Comparison of ENCODE assay signal across 9 mouse cellular contexts in genomic region chr2:134787336-134788095, GRCm38 (mm10). TPM values are rescaled to one million over a fixed set of nuclear protein-coding genes. Genes with fewer than 3 reads are reported as not detected.
DNase-seq lines count a peak whose midpoint lies in the region; ATAC-seq and TF ChIP-seq lines count a peak whose summit lies in the region.
"Had no signal": no experiment of that assay in that cellular context is flagged by ENCODE, and none has a peak within 500 bp of the region (broad histone marks: within the 10 kb centered on the region; RNA-seq: fewer than 3 reads in every experiment).

No protein-coding gene starts in this region.

- no peaks in the 10 kb centered on the region for H3K36me3 ChIP-seq in forebrain, embryonic 15.5 days
- H3K36me3 ChIP-seq in limb, embryonic 10.5 days, result no peaks in the 10 kb centered on the region
- no peaks in the 10 kb centered on the region for H3K36me3 ChIP-seq in neural tube, embryonic 15.5 days

- H3K4me2 ChIP-seq in forebrain, embryonic 15.5 days (replicated peaks), result peak overlapping the region; percentile 86
- H3K4me2 ChIP-seq in neural tube, embryonic 15.5 days, result peak overlapping the region; percentile 90

- H3K9ac ChIP-seq in forebrain, embryonic 15.5 days (replicated peaks), result peak overlapping the region; percentile 76
- peak overlapping the region; percentile 86 for H3K9ac ChIP-seq in neural tube, embryonic 15.5 days (replicated peaks)

- H3K9me3 ChIP-seq in forebrain, embryonic 15.5 days, result no peaks in the 10 kb centered on the region
- H3K9me3 ChIP-seq in limb, embryonic 10.5 days (replicated peaks), result no peaks in the 10 kb centered on the region
- no peaks in the 10 kb centered on the region for H3K9me3 ChIP-seq in neural tube, embryonic 15.5 days (replicated peaks)

- TF ChIP-seq CTCF in layer of hippocampus, adult 2 months (conservative IDR thresholded peaks at IDR 0.05), result no peak

- peaks cover 16% of the 10 kb centered on the region for H3K4me1 ChIP-seq in forebrain, embryonic 15.5 days
- peaks cover 32% of the 10 kb centered on the region for H3K4me1 ChIP-seq in limb, embryonic 10.5 days
- peaks cover 9% of the 10 kb centered on the region for H3K4me1 ChIP-seq in neural tube, embryonic 15.5 days

- DNase-seq in layer of hippocampus, adult 2 months (ENCODE audit: low spot score in 2 of 2), result no peak
- DNase-seq in layer of hippocampus, adult 11-12 months (ENCODE audit: low spot score), result no peak
- DNase-seq in limb, embryonic 10.5 days (ENCODE audit: low spot score), result no peak
- DNase-seq in left cerebral cortex, postnatal 36 days (ENCODE audit: low spot score in 2 of 2), result no peak
- no peak for DNase-seq in urinary bladder, postnatal 14 days (ENCODE audit: low spot score)

- no peak for ATAC-seq in forebrain, embryonic 15.5 days (replicated peaks)
- no peak for ATAC-seq in neural tube, embryonic 15.5 days (ENCODE audit: low FRiP score)
- no peak for ATAC-seq in granulocyte monocyte progenitor cell, adult 5-6 weeks (replicated peaks; ENCODE audit: poor library complexity, severe bottlenecking)
- ATAC-seq: Patski had no signal

- peak overlapping the region; percentile 99 for H3K4me3 ChIP-seq in layer of hippocampus, adult 2 months
- H3K4me3 ChIP-seq in forebrain, embryonic 15.5 days, result peak overlapping the region; percentile 69
- H3K4me3 ChIP-seq in limb, embryonic 10.5 days, result peak overlapping the region; percentile 72
- peak overlapping the region; percentile 85 for H3K4me3 ChIP-seq in neural tube, embryonic 15.5 days (replicated peaks)

- peak overlapping the region; percentile 99 for H3K27ac ChIP-seq in layer of hippocampus, adult 2 months
- H3K27ac ChIP-seq in forebrain, embryonic 15.5 days (replicated peaks), result 0 out of 2 replicates have a peak overlapping the region, but pooled peaks have one; percentile 11
- no peak overlapping the region for H3K27ac ChIP-seq in limb, embryonic 10.5 days
- peak overlapping the region; percentile 89 for H3K27ac ChIP-seq in neural tube, embryonic 15.5 days (replicated peaks)

- intact Hi-C loops in left cerebral cortex, postnatal 36 days (cut with DNase I), result loop anchor here (2.0 to 5.0 kb wide), 4 partner anchors 60 to 537 kb away; no protein-coding TSS in a partner anchor

- no peaks in the 10 kb centered on the region for H3K27me3 ChIP-seq in forebrain, embryonic 15.5 days
- peaks cover 35% of the 10 kb centered on the region for H3K27me3 ChIP-seq in limb, embryonic 10.5 days (ENCODE audit: low read depth, poor library complexity, severe bottlenecking)
- H3K27me3 ChIP-seq in neural tube, embryonic 15.5 days (replicated peaks), result no peaks in the 10 kb centered on the region

- WGBS in forebrain, embryonic 15.5 days, result 23% methylated on average over 12 of the region's 12 CpGs
- 64% methylated on average over 12 of the region's 12 CpGs for WGBS in limb, embryonic 10.5 days
- WGBS in neural tube, embryonic 15.5 days, result 37% methylated on average over 12 of the region's 12 CpGs

RNA-seq across cellular contexts. Expression of gene Plcb1, which starts 1.6 kb away (rescaled TPM):
- total RNA-seq in layer of hippocampus, adult 2 months (2021), result 100 to 1,000 TPM; 152 to 156 TPM
- polyA plus RNA-seq in forebrain, embryonic 15.5 days (2015; fragmentation: Nextera tagmentation; extraction: Ambion mirVana), result 45.8 and 50.4 TPM in 2 replicates
- polyA plus RNA-seq in limb, embryonic 10.5 days (2016; fragmentation: Nextera tagmentation; extraction: Ambion mirVana), result 9.7 and 12.2 TPM in 2 replicates
- polyA plus RNA-seq in neural tube, embryonic 15.5 days (2015; fragmentation: Nextera tagmentation; extraction: Ambion mirVana), result 69.0 and 81.5 TPM in 2 replicates
- 7.9 and 9.6 TPM in 2 replicates for total RNA-seq in granulocyte monocyte progenitor cell, adult 5-6 weeks (2014; fragmentation: Nextera tagmentation)
- total RNA-seq in granulocyte monocyte progenitor cell, adult 5-6 weeks (2017), result 5.5 and 8.2 TPM in 2 replicates
- total RNA-seq in left cerebral cortex, postnatal 36 days (2021), result 100 to 1,000 TPM; 186 to 196 TPM

Comparison
In these comparisons a context has a peak if more than half of its experiments do, and no peak if none do; other contexts are left out.
1. RNA of gene Plcb1, which starts 1.6 kb away (total RNA-seq): 186 to 196 TPM in left cerebral cortex, postnatal 36 days and 152 to 156 TPM in layer of hippocampus, adult 2 months; 5.5 to 9.6 TPM in granulocyte monocyte progenitor cell, adult 5-6 weeks; every median in the first group is over 10 times any median in the second.
2. Peak in every context shown above with its lines, with median percentiles within 50 percentile points of each other: H3K4me3 ChIP-seq.